Mouse (Mus musculus): ENCODE results near the gene Ggn. TPM values are rescaled to one million over a fixed set of nuclear protein-coding genes. Genes with fewer than 3 reads are reported as not detected.
"Not testable (repeated sequence)": the region's sequence is repeated elsewhere in the genome, so short reads cannot be mapped to it uniquely, and the experiment has no call there.

Ggn gene
- polyA plus RNA-seq, 1 experiment from 2014 or later = 0.36 TPM

- DNase-seq (ENCODE audit: low spot score) = no peak
- H3K9me3 ChIP-seq (ENCODE audit: control insufficient read depth, low read length) = no peaks in the 10 kb centered on the region
- peaks cover 22% of the 10 kb centered on the region for H3K4me1 ChIP-seq (replicated peaks; ENCODE audit: control insufficient read depth, insufficient read depth, low read length)
- no peak for ATAC-seq (ENCODE audit: low FRiP score)
- H3K36me3 ChIP-seq (replicated peaks; ENCODE audit: control insufficient read depth, insufficient read depth) = peaks cover 39% of the 10 kb centered on the region
- H3K4me3 ChIP-seq (replicated peaks; ENCODE audit: low read length) = peak overlapping the region; percentile 47
- peak overlapping the region; percentile 57 for H3K4me2 ChIP-seq (replicated peaks)
- H3K27ac ChIP-seq = no peak overlapping the region
- H3K9ac ChIP-seq = no peak overlapping the region
- 1% methylated on average over 43 of the region's 43 CpGs for WGBS
- H3K27me3 ChIP-seq (ENCODE audit: control insufficient read depth, insufficient read depth, low read length) = peaks cover 50% of the 10 kb centered on the region
These were observed 948 bp downstream of the Ggn start for GRCm38 (mm10) chr7:29170755-29171561.

- peak overlapping the region; percentile 47 for H3K4me3 ChIP-seq (replicated peaks; ENCODE audit: low read length)
- peak overlapping the region; percentile 31 for H3K9ac ChIP-seq
- no peak for ATAC-seq (ENCODE audit: low FRiP score)
- H3K27ac ChIP-seq = no peak overlapping the region
- peaks cover 42% of the 10 kb centered on the region for H3K36me3 ChIP-seq (replicated peaks; ENCODE audit: control insufficient read depth, insufficient read depth)
- H3K27me3 ChIP-seq (ENCODE audit: control insufficient read depth, insufficient read depth, low read length) = peaks cover 50% of the 10 kb centered on the region
- no peak for DNase-seq (ENCODE audit: low spot score)
- peaks cover 22% of the 10 kb centered on the region for H3K4me1 ChIP-seq (replicated peaks; ENCODE audit: control insufficient read depth, insufficient read depth, low read length)
- 6% methylated on average over 34 of the region's 34 CpGs for WGBS
- peak overlapping the region; percentile 57 for H3K4me2 ChIP-seq (replicated peaks)
- no peaks in the 10 kb centered on the region for H3K9me3 ChIP-seq (ENCODE audit: control insufficient read depth, low read length)
These were observed 1.6 kb downstream of the Ggn start for GRCm38 (mm10) chr7:29171562-29172097.

- no peaks in the 10 kb centered on the region for H3K9me3 ChIP-seq (ENCODE audit: control insufficient read depth, low read length)
- H3K9ac ChIP-seq = 0 out of 2 replicates have a peak overlapping the region, but pooled peaks have one; percentile 31
- no peak overlapping the region for H3K27ac ChIP-seq
- DNase-seq (ENCODE audit: low spot score) (no peak), ATAC-seq (ENCODE audit: low FRiP score) (no peak)
- H3K4me2 ChIP-seq (replicated peaks) = no peak overlapping the region
- H3K27me3 ChIP-seq (ENCODE audit: control insufficient read depth, insufficient read depth, low read length) = peaks cover 50% of the 10 kb centered on the region
- H3K4me1 ChIP-seq (replicated peaks; ENCODE audit: control insufficient read depth, insufficient read depth, low read length) = peaks cover 22% of the 10 kb centered on the region
- H3K4me3 ChIP-seq (replicated peaks; ENCODE audit: low read length) = 0 out of 2 replicates have a peak overlapping the region, but pooled peaks have one; percentile 47
- peaks cover 46% of the 10 kb centered on the region for H3K36me3 ChIP-seq (replicated peaks; ENCODE audit: control insufficient read depth, insufficient read depth)
- 27% methylated on average over 32 of the region's 32 CpGs for WGBS
These were observed 2.5 kb downstream of the Ggn start for GRCm38 (mm10) chr7:29172390-29173016.

GRCm38 (mm10) chr7:29178106-29178505 is 8.1 kb downstream of the Ggn start:
- H3K27ac ChIP-seq = no peak overlapping the region
- DNase-seq (ENCODE audit: low spot score) (no peak), ATAC-seq (ENCODE audit: low FRiP score) (no peak)
- no peaks in the 10 kb centered on the region for H3K9me3 ChIP-seq (ENCODE audit: control insufficient read depth, low read length)
- no peak overlapping the region for H3K4me2 ChIP-seq (replicated peaks)
- H3K4me3 ChIP-seq (replicated peaks; ENCODE audit: low read length) = no peak overlapping the region
- 85% methylated on average over 4 of the region's 4 CpGs for WGBS
- peaks cover 16% of the 10 kb centered on the region for H3K4me1 ChIP-seq (replicated peaks; ENCODE audit: control insufficient read depth, insufficient read depth, low read length)
- peaks cover 23% of the 10 kb centered on the region for H3K27me3 ChIP-seq (ENCODE audit: control insufficient read depth, insufficient read depth, low read length)
- H3K9ac ChIP-seq = no peak overlapping the region
- H3K36me3 ChIP-seq (replicated peaks; ENCODE audit: control insufficient read depth, insufficient read depth) = peaks cover 40% of the 10 kb centered on the region

GRCm38 (mm10) chr7:29179323-29179722 is 9.3 kb downstream of the Ggn start:
- Histone ChIP-seq H3K4me3 (replicated peaks; ENCODE audit: low read length) (peak overlapping the region; percentile 78), H3K4me2 (replicated peaks) (peak overlapping the region; percentile 90), H3K4me1 (replicated peaks; ENCODE audit: control insufficient read depth, insufficient read depth, low read length) (peaks cover 16% of the 10 kb centered on the region), H3K9me3 (ENCODE audit: control insufficient read depth, low read length) (no peaks in the 10 kb centered on the region), H3K27me3 (ENCODE audit: control insufficient read depth, insufficient read depth, low read length) (peaks cover 11% of the 10 kb centered on the region), H3K36me3 (replicated peaks; ENCODE audit: control insufficient read depth, insufficient read depth) (peaks cover 27% of the 10 kb centered on the region), H3K27ac (no peak overlapping the region), H3K9ac (peak overlapping the region; percentile 86)
- WGBS = 71% methylated on average over 7 of the region's 7 CpGs
- DNase-seq (ENCODE audit: low spot score) (no peak), ATAC-seq (ENCODE audit: low FRiP score) (no peak)

- Histone ChIP-seq H3K4me2 (replicated peaks) (peak within 1 kb of the TSS; percentile 90), H3K4me3 (replicated peaks; ENCODE audit: low read length) (peak within 1 kb of the TSS; percentile 78), H3K9me3 (ENCODE audit: control insufficient read depth, low read length) (no peaks in the 10 kb centered on the region), H3K27ac (peak within 1 kb of the TSS; percentile 70), H3K4me1 (replicated peaks; ENCODE audit: control insufficient read depth, insufficient read depth, low read length) (peaks cover 16% of the 10 kb centered on the region), H3K27me3 (ENCODE audit: control insufficient read depth, insufficient read depth, low read length) (0 out of 2 replicates have a peak, but pooled peaks cover 2% of the 10 kb centered on the region), H3K9ac (peak within 1 kb of the TSS; percentile 86), H3K36me3 (replicated peaks; ENCODE audit: control insufficient read depth, insufficient read depth) (peaks cover 18% of the 10 kb centered on the region)
- ATAC-seq (ENCODE audit: low FRiP score) = peak; percentile 96
- under 1% methylated on average over 62 of the region's 62 CpGs for WGBS
- DNase-seq (ENCODE audit: low spot score) = peak; percentile 96
These were observed 10.3 kb downstream of the Ggn start, which contains the start of gene Psmd8 for GRCm38 (mm10) chr7:29180077-29180853. Gene Psmd8, minus strand, starts transcription at chr7:29180701.

- WGBS = 41% methylated on average over 5 of the region's 5 CpGs
- Histone ChIP-seq H3K36me3 (replicated peaks; ENCODE audit: control insufficient read depth, insufficient read depth) (peaks cover 12% of the 10 kb centered on the region), H3K27ac (peak overlapping the region; percentile 67), H3K27me3 (ENCODE audit: control insufficient read depth, insufficient read depth, low read length) (no peaks in the 10 kb centered on the region), H3K4me2 (replicated peaks) (peak overlapping the region; percentile 90), H3K4me3 (replicated peaks; ENCODE audit: low read length) (peak overlapping the region; percentile 78), H3K9me3 (ENCODE audit: control insufficient read depth, low read length) (no peaks in the 10 kb centered on the region), H3K4me1 (replicated peaks; ENCODE audit: control insufficient read depth, insufficient read depth, low read length) (peaks cover 16% of the 10 kb centered on the region), H3K9ac (0 out of 2 replicates have a peak overlapping the region, but pooled peaks have one; percentile 7)
- ATAC-seq (ENCODE audit: low FRiP score) (peak; percentile 12; the same call in 1 of the 2 replicates), DNase-seq (ENCODE audit: low spot score) (peak; percentile 50)
These were observed 10.8 kb downstream of the Ggn start for GRCm38 (mm10) chr7:29180854-29181236.

- whole genome bisulfite sequencing = 87% methylated on average over 4 of the region's 4 CpGs
- ATAC-seq (ENCODE audit: low FRiP score); H3K9ac ChIP-seq; H3K27me3 ChIP-seq (ENCODE audit: control insufficient read depth, insufficient read depth, low read length); H3K9me3 ChIP-seq (ENCODE audit: control insufficient read depth, low read length); DNase-seq (ENCODE audit: low spot score); H3K36me3 ChIP-seq (replicated peaks; ENCODE audit: control insufficient read depth, insufficient read depth): not testable (repeated sequence)
- Histone ChIP-seq H3K27ac (peak overlapping the region; percentile 67; the same call in 1 of the 2 replicates), H3K4me2 (replicated peaks) (peak overlapping the region; percentile 90), H3K4me1 (replicated peaks; ENCODE audit: control insufficient read depth, insufficient read depth, low read length) (peaks cover 16% of the 10 kb centered on the region), H3K4me3 (replicated peaks; ENCODE audit: low read length) (peak overlapping the region; percentile 78; the same call in 1 of the 2 replicates)
These were observed 11.3 kb downstream of the Ggn start for GRCm38 (mm10) chr7:29181323-29181722.

Data from hindbrain, embryonic 14.5 days (tissue).